Mouse (Mus musculus) MEL (cell line): ENCODE results near the gene Fyb. TPM values are rescaled to one million over a fixed set of nuclear protein-coding genes. Genes with fewer than 3 reads are reported as not detected.

Experiments
- DNase-seq: peaks from one replicate; pipeline ENCODE4 v3.0.0; 2011; ENCODE audit warnings: low read depth, low spot score
- H3K27ac ChIP-seq: 2 replicates; pipeline ENCODE4 v1.5.1; 2012; ENCODE audit warnings: low read depth, mild to moderate bottlenecking, control low read depth, low read length, moderate library complexity; ENCODE audit not compliant: control insufficient read depth
- H3K27me3 ChIP-seq, 2 experiments: fragments of 150-350 bp in 1 of 2; sonication (generic) in 1 of 2; 2 replicates each; pipeline ENCODE4 v1.6.1; 2012; ENCODE audit warnings: low read length in 2 of 2, mild to moderate bottlenecking in 2 of 2, improper control_type of control experiment in 1 of 2, moderate library complexity in 1 of 2; ENCODE audit not compliant: insufficient read depth in 2 of 2, control insufficient read depth in 1 of 2
- H3K36me3 ChIP-seq, 2 experiments: 2 replicates each; pipeline ENCODE4 v1.6.1; 2012 to 2014; ENCODE audit warnings: low read length in 2 of 2, improper control_type of control experiment in 1 of 2, inconsistent platforms in 1 of 2, mild to moderate bottlenecking in 1 of 2; ENCODE audit not compliant: insufficient read depth in 2 of 2, control insufficient read depth in 1 of 2
- H3K4me1 ChIP-seq, 2 experiments: fragments of 150-350 bp in 1 of 2; sonication (generic) in 1 of 2; 2 replicates each; pipeline ENCODE4 v1.6.1; 2012; ENCODE audit warnings: low read length in 2 of 2, improper control_type of control experiment in 1 of 2, mild to moderate bottlenecking in 1 of 2; ENCODE audit not compliant: insufficient read depth in 2 of 2, control insufficient read depth in 1 of 2
- H3K4me3 ChIP-seq, 2 experiments: fragments of 150-350 bp in 1 of 2; sonication (generic) in 1 of 2; 2 replicates each; pipeline ENCODE4 v1.5.1; 2012; ENCODE audit warnings: low read depth in 2 of 2, low read length in 2 of 2, mild to moderate bottlenecking in 2 of 2, moderate library complexity in 2 of 2, control low read depth in 1 of 2, improper control_type of control experiment in 1 of 2; ENCODE audit not compliant: control insufficient read depth in 1 of 2, insufficient read depth in 1 of 2
- H3K79me2 ChIP-seq: 2 replicates; pipeline ENCODE4 v1.6.1; 2012; ENCODE audit warnings: mild to moderate bottlenecking, low read length, moderate library complexity; ENCODE audit not compliant: control insufficient read depth, poor library complexity, insufficient read depth
- H3K9ac ChIP-seq: 2 replicates; pipeline ENCODE4 v1.6.1; 2012; ENCODE audit warnings: low read depth, mild to moderate bottlenecking, control low read depth, low read length, moderate library complexity; ENCODE audit not compliant: control insufficient read depth, poor library complexity, severe bottlenecking
- H3K9me3 ChIP-seq: fragments of 150-350 bp; sonication (generic); replicated peaks from 2 replicates; pipeline ENCODE4 v1.6.1; 2012; ENCODE audit warnings: mild to moderate bottlenecking, low read length, improper control_type of control experiment, moderate library complexity; ENCODE audit not compliant: insufficient read depth
- BHLHE40 ChIP-seq: IDR thresholded peaks from 2 replicates; pipeline ENCODE4 v1.6.1; 2012; ENCODE audit warnings: low read depth, mild to moderate bottlenecking, inconsistent platforms, low read length, improper control_type of control experiment, borderline replicate concordance
- CHD2 ChIP-seq: IDR thresholded peaks from 2 replicates; pipeline ENCODE4 v1.6.1; 2011; ENCODE audit warnings: low read length, improper control_type of control experiment
- CTCF ChIP-seq, 3 experiments: IDR thresholded peaks in 2 of 3; conservative IDR thresholded peaks in 1 of 3; 2 replicates each; pipeline ENCODE4 v1.5.1; 2011 to 2012; ENCODE audit warnings: low read length in 3 of 3, low read depth in 2 of 3, mild to moderate bottlenecking in 2 of 3, improper control_type of control experiment in 1 of 3, inconsistent platforms in 1 of 3, mixed read lengths in 1 of 3, moderate library complexity in 1 of 3; ENCODE audit not compliant: control insufficient read depth in 1 of 3, insufficient read depth in 1 of 3, poor library complexity in 1 of 3, severe bottlenecking in 1 of 3
- E2F4 ChIP-seq: IDR thresholded peaks from 2 replicates; pipeline ENCODE4 v1.6.1; 2011; ENCODE audit warnings: low read depth, low read length, improper control_type of control experiment, borderline replicate concordance
- ELF1 ChIP-seq: IDR thresholded peaks from 2 replicates; pipeline ENCODE4 v1.6.1; 2014; ENCODE audit warnings: low read depth, mild to moderate bottlenecking, inconsistent platforms, low read length, improper control_type of control experiment, moderate library complexity
- EP300 ChIP-seq, 2 experiments: IDR thresholded peaks; 2 replicates each; pipeline ENCODE4 v1.6.1; 2011; ENCODE audit warnings: improper control_type of control experiment in 2 of 2, low read length in 2 of 2, low read depth in 1 of 2, mild to moderate bottlenecking in 1 of 2
- ETS1 ChIP-seq: IDR thresholded peaks from 2 replicates; pipeline ENCODE4 v1.6.1; 2012; ENCODE audit warnings: low read depth, mild to moderate bottlenecking, inconsistent platforms, low read length, improper control_type of control experiment, moderate library complexity
- GABPA ChIP-seq: IDR thresholded peaks from 2 replicates; pipeline ENCODE4 v1.6.1; 2012; ENCODE audit warnings: low read depth, mild to moderate bottlenecking, inconsistent platforms, low read length, improper control_type of control experiment, moderate library complexity
- GATA1 ChIP-seq: IDR thresholded peaks from 2 replicates; pipeline ENCODE4 v1.6.1; 2011; ENCODE audit warnings: low read depth, low read length, improper control_type of control experiment
- HCFC1 ChIP-seq: IDR thresholded peaks from 2 replicates; pipeline ENCODE4 v1.6.1; 2012; ENCODE audit warnings: low read depth, mild to moderate bottlenecking, inconsistent platforms, low read length, improper control_type of control experiment, moderate library complexity
- JUND ChIP-seq: IDR thresholded peaks from 2 replicates; pipeline ENCODE4 v1.6.1; 2011; ENCODE audit warnings: low read depth, mild to moderate bottlenecking, improper control_type of control experiment, low read length
- KAT2A ChIP-seq: conservative IDR thresholded peaks from 2 replicates; pipeline ENCODE4 v1.6.1; 2012; ENCODE audit warnings: low read depth, low read length, improper control_type of control experiment, inconsistent platforms
- MAFK ChIP-seq: IDR thresholded peaks from 2 replicates; pipeline ENCODE4 v1.6.1; 2011; ENCODE audit warnings: low read depth, mild to moderate bottlenecking, low read length, improper control_type of control experiment, borderline replicate concordance
- MAX ChIP-seq: IDR thresholded peaks from 2 replicates; pipeline ENCODE4 v1.6.1; 2011; ENCODE audit warnings: low read length, improper control_type of control experiment
- MEF2A ChIP-seq: IDR thresholded peaks from 2 replicates; pipeline ENCODE4 v1.6.1; 2014; ENCODE audit warnings: low read depth, mild to moderate bottlenecking, inconsistent platforms, low read length, improper control_type of control experiment; ENCODE audit not compliant: poor library complexity, insufficient replicate concordance, severe bottlenecking; ENCODE audit errors: extremely low read depth
- MXI1 ChIP-seq: IDR thresholded peaks from 2 replicates; pipeline ENCODE4 v1.6.1; 2011; ENCODE audit warnings: mild to moderate bottlenecking, low read depth, low read length, improper control_type of control experiment
- MYB ChIP-seq: IDR thresholded peaks from 2 replicates; pipeline ENCODE4 v1.6.1; 2011; ENCODE audit warnings: mild to moderate bottlenecking, low read depth, low read length, improper control_type of control experiment
- MYC ChIP-seq: IDR thresholded peaks from 2 replicates; pipeline ENCODE4 v1.6.1; 2011; ENCODE audit warnings: low read depth, mild to moderate bottlenecking, low read length, improper control_type of control experiment, moderate library complexity
- NELFE ChIP-seq: IDR thresholded peaks from 2 replicates; pipeline ENCODE4 v1.6.1; 2011; ENCODE audit warnings: low read depth, low read length, improper control_type of control experiment
- NRF1 ChIP-seq: IDR thresholded peaks from 2 replicates; pipeline ENCODE4 v1.6.1; 2014; ENCODE audit warnings: low read depth, mild to moderate bottlenecking, inconsistent platforms, low read length, improper control_type of control experiment, moderate library complexity; ENCODE audit not compliant: poor library complexity, insufficient read depth, severe bottlenecking
- POLR2A ChIP-seq, 2 experiments: IDR thresholded peaks; 2 replicates each; pipeline ENCODE4 v1.6.1; 2011 to 2012; ENCODE audit warnings: low read length in 2 of 2, mild to moderate bottlenecking in 2 of 2, control low read depth in 1 of 2, improper control_type of control experiment in 1 of 2, low read depth in 1 of 2, moderate library complexity in 1 of 2; ENCODE audit not compliant: control insufficient read depth in 1 of 2, insufficient read depth in 1 of 2, poor library complexity in 1 of 2
- POLR2AphosphoS2 ChIP-seq: IDR thresholded peaks from 2 replicates; pipeline ENCODE4 v1.6.1; 2011; ENCODE audit warnings: low read length, improper control_type of control experiment
- POLR2AphosphoS5 ChIP-seq: IDR thresholded peaks from 2 replicates; pipeline ENCODE4 v1.6.1; 2012; ENCODE audit warnings: low read depth, borderline replicate concordance, mild to moderate bottlenecking, inconsistent platforms, low read length, moderate library complexity, mixed read lengths
- RAD21 ChIP-seq: IDR thresholded peaks from 2 replicates; pipeline ENCODE4 v1.6.1; 2011; ENCODE audit warnings: mild to moderate bottlenecking, low read depth, low read length, improper control_type of control experiment
- RCOR1 ChIP-seq: IDR thresholded peaks from 2 replicates; pipeline ENCODE4 v1.6.1; 2012; ENCODE audit warnings: low read depth, mild to moderate bottlenecking, inconsistent platforms, low read length, improper control_type of control experiment
- SIN3A ChIP-seq: IDR thresholded peaks from 2 replicates; pipeline ENCODE4 v1.6.1; 2012; ENCODE audit warnings: low read length, improper control_type of control experiment, inconsistent platforms
- SMC3 ChIP-seq: IDR thresholded peaks from 2 replicates; pipeline ENCODE4 v1.6.1; 2011; ENCODE audit warnings: low read depth, low read length, improper control_type of control experiment
- TAL1 ChIP-seq: IDR thresholded peaks from 2 replicates; pipeline ENCODE4 v1.6.1; 2012; ENCODE audit warnings: mild to moderate bottlenecking, inconsistent platforms, low read length, moderate library complexity, mixed read lengths
- TBP ChIP-seq: IDR thresholded peaks from 2 replicates; pipeline ENCODE4 v1.8.0; 2011; ENCODE audit warnings: low read depth, low read length, improper control_type of control experiment
- TCF12 ChIP-seq: IDR thresholded peaks from 2 replicates; pipeline ENCODE4 v1.6.1; 2014; ENCODE audit warnings: low read depth, mild to moderate bottlenecking, inconsistent platforms, low read length, improper control_type of control experiment, moderate library complexity
- UBTF ChIP-seq: IDR thresholded peaks from 2 replicates; pipeline ENCODE4 v1.6.1; 2012; ENCODE audit warnings: low read depth, mild to moderate bottlenecking, inconsistent platforms, low read length, improper control_type of control experiment, moderate library complexity, borderline replicate concordance; ENCODE audit not compliant: insufficient read depth
- USF1 ChIP-seq: IDR thresholded peaks from 2 replicates; pipeline ENCODE4 v1.6.1; 2014; ENCODE audit warnings: low read depth, mild to moderate bottlenecking, inconsistent platforms, low read length, improper control_type of control experiment, moderate library complexity
- USF2 ChIP-seq, 2 experiments: IDR thresholded peaks; 2 replicates each; pipeline ENCODE4 v1.6.1; 2011 to 2012; ENCODE audit warnings: improper control_type of control experiment in 2 of 2, low read length in 2 of 2, borderline replicate concordance in 1 of 2, inconsistent platforms in 1 of 2, low read depth in 1 of 2, mild to moderate bottlenecking in 1 of 2; ENCODE audit not compliant: insufficient read depth in 1 of 2
- ZC3H11A ChIP-seq: IDR thresholded peaks from 2 replicates; pipeline ENCODE4 v1.6.1; 2012; ENCODE audit warnings: low read depth, mild to moderate bottlenecking, inconsistent platforms, low read length, improper control_type of control experiment
- ZKSCAN1 ChIP-seq: IDR thresholded peaks from 2 replicates; pipeline ENCODE4 v1.6.1; 2012; ENCODE audit warnings: low read depth, mild to moderate bottlenecking, inconsistent platforms, low read length, improper control_type of control experiment, moderate library complexity
- ZMIZ1 ChIP-seq: IDR thresholded peaks from 2 replicates; pipeline ENCODE4 v1.6.1; 2012; ENCODE audit warnings: low read depth, mild to moderate bottlenecking, inconsistent platforms, low read length, improper control_type of control experiment, moderate library complexity
- ZNF384 ChIP-seq: IDR thresholded peaks from 2 replicates; pipeline ENCODE4 v1.6.1; 2012; ENCODE audit warnings: low read depth, mild to moderate bottlenecking, inconsistent platforms, low read length, improper control_type of control experiment
- polyA plus RNA-seq, 2 experiments: library from polyadenylated mRNA; stranded (reverse) in 1 of 2; unstranded in 1 of 2; fragments of >175 nt in 1 of 2; fragments of >200 nt in 1 of 2; gene quantifications; 2 replicates each; pipeline versions ENCODE4 v1.2.1 to v1.2.4; 2012; ENCODE audit warnings: low replicate concordance in 2 of 2, low read depth in 1 of 2; ENCODE audit not compliant: insufficient read length in 2 of 2, insufficient read depth in 1 of 2, missing spikeins in 1 of 2
- total RNA-seq: library from RNA; depleted of rRNA; stranded (reverse); fragments of 300-350 nt; gene quantifications from 2 replicates; pipeline ENCODE4 v1.2.3, GENCODE M21; 2012

The Fyb gene
- total and polyA plus RNA-seq, 3 experiments: 175 to 208 TPM; not detected in 1

- Histone ChIP-seq H3K4me3 (peak overlapping the region; percentile 36 to 43; a peak in 3 of 4 replicates), H3K9me3 (no peaks in the 10 kb centered on the region), H3K79me2 (no peaks in the 10 kb centered on the region), H3K27me3 (no peaks in the 10 kb centered on the region), H3K9ac (peak overlapping the region; percentile 39), H3K27ac (peak overlapping the region; percentile 86), H3K36me3 (peaks cover 0 to 46% of the 10 kb centered on the region in 2 experiments; a peak in 2 of 4 replicates), H3K4me1 (peaks cover 11 to 35% of the 10 kb centered on the region in 2 experiments)
- DNase-seq: peak; percentile 85
- no peak for TF ChIP-seq NRF1
- peak; percentile 31; the same call in 1 of the 2 replicates for TF ChIP-seq MYC
- TF ChIP-seq ZC3H11A: peak; percentile 87
- TF ChIP-seq TAL1: no peak
- TF ChIP-seq E2F4: no peak
- peak; percentile 83 for TF ChIP-seq SMC3
- TF ChIP-seq GABPA: no peak
- TF ChIP-seq MAFK: no peak
- no peak for TF ChIP-seq MAX
- no peak for TF ChIP-seq NELFE
- TF ChIP-seq POLR2AphosphoS2: no peak
- TF ChIP-seq KAT2A: no peak
- TF ChIP-seq CTCF (IDR thresholded peaks at IDR 0.05 in 2 of 3, conservative IDR thresholded peaks at IDR 0.05 in 1 of 3; ENCODE audit: control insufficient read depth in 1 of 3, insufficient read depth in 1 of 3, low read depth in 2 of 3, low read length in 3 of 3, poor library complexity in 1 of 3, severe bottlenecking in 1 of 3): peak; percentile 48 to 94 (median 74)
- TF ChIP-seq GATA1: no peak
- peak; percentile 60 for TF ChIP-seq SIN3A
- peak; percentile 49; the same call in 1 of the 2 replicates for TF ChIP-seq TBP
- no peak for TF ChIP-seq UBTF
- TF ChIP-seq BHLHE40: no peak
- TF ChIP-seq USF1: no peak
- TF ChIP-seq MEF2A: no peak
- peak; percentile 39; the same call in 1 of the 2 replicates for TF ChIP-seq ETS1
- 0 out of 4 replicates have a peak, but pooled peaks of 1 of the 2 experiments have one; percentile 19 for TF ChIP-seq EP300 (IDR thresholded peaks at IDR 0.05; ENCODE audit: low read depth in 1 of 2, low read length in 2 of 2)
- no peak for TF ChIP-seq MYB
- no peak for TF ChIP-seq ZNF384
- no peak for TF ChIP-seq POLR2A (IDR thresholded peaks at IDR 0.05; ENCODE audit: control insufficient read depth in 1 of 2, insufficient read depth in 1 of 2, low read depth in 1 of 2, low read length in 2 of 2, poor library complexity in 1 of 2)
- no peak for TF ChIP-seq ZKSCAN1
- TF ChIP-seq TCF12: no peak
- 0 out of 2 replicates have a peak, but pooled peaks have one; percentile 68 for TF ChIP-seq ELF1
- TF ChIP-seq ZMIZ1: no peak
- TF ChIP-seq USF2 (IDR thresholded peaks at IDR 0.05; ENCODE audit: borderline replicate concordance in 1 of 2, insufficient read depth in 1 of 2, low read depth in 1 of 2, low read length in 2 of 2): no peak
- 0 out of 2 replicates have a peak, but pooled peaks have one; percentile 19 for TF ChIP-seq RCOR1
- peak; percentile 54 for TF ChIP-seq MXI1
- TF ChIP-seq CHD2: no peak
- TF ChIP-seq JUND: no peak
- no peak for TF ChIP-seq POLR2AphosphoS5
- peak; percentile 89 for TF ChIP-seq RAD21
- TF ChIP-seq HCFC1: 0 out of 2 replicates have a peak, but pooled peaks have one; percentile 37
Observed at GRCm38 (mm10) chr15:6625607-6626033, 103.0 kb downstream of the Fyb start.
